Mouse (Mus musculus) neutrophil, adult 5-6 weeks (primary cell): ENCODE data around the gene Tbl3. TPM values are rescaled to one million over a fixed set of nuclear protein-coding genes. Genes with fewer than 3 reads are reported as not detected.
A peak's percentile ranks its signal among the peaks of the same experiment; 100 is the strongest.
"Not testable (repeated sequence)": the region's sequence is repeated elsewhere in the genome, so short reads cannot be mapped to it uniquely, and the experiment has no call there.

Source experiments
- ATAC-seq: fragments of 151-379, 151-347 bp; 2 replicates; pipeline ENCODE4 v1.8.0; 2017; ENCODE audit warnings: mild to moderate bottlenecking, moderate TSS enrichment; ENCODE audit not compliant: insufficient number of reproducible peaks, poor library complexity, low FRiP score, severe bottlenecking; ENCODE audit errors: extremely low read depth
- total RNA-seq: library from RNA; stranded (forward); fragments of 200-1000 nt; gene quantifications from 2 replicates; pipeline ENCODE4 v1.2.3, GENCODE M21; 2017

Gene Tbl3
- total RNA-seq, 1 experiment from 2014 or later: 10.4 TPM

DNA sequence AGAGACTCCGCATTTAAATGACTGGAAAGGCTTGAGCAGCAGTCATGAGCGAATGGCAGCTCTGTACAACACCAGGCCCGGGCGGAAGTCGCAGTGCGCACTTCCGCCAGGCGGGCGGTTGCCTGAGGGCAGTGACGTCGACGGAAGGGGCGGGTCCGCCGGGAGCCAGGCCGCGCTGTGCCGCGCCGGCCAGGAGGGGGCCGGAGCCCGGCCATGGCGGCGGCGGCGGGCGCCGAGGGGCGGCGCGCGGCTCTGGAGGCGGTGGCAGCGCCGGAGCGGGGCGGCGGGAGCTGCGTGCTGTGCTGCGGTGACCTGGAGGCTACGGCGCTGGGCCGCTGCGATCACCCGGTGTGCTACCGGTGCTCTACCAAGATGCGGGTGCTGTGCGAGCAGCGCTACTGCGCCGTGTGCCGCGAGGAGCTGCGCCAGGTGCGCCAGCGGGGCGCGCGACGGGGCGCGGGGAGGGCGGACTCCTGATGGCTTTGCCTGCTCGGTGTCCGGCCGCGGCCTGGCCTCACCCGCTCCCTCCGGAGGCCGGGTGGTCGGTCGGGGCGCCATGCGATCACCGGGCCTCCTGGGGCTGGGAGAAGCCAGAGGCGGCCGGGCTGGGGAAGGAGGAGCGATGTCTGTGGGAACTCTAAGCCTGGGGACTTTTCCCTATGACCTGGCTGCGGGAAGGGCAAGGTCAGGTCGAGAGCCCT, 37.8 kb downstream of the Tbl3 start, which contains the start of gene Zfp598:
Zfp598 (plus strand) TSS at position 143 of the 701 bp plus-strand sequence.
- ATAC-seq: peak; percentile 91

DNA sequence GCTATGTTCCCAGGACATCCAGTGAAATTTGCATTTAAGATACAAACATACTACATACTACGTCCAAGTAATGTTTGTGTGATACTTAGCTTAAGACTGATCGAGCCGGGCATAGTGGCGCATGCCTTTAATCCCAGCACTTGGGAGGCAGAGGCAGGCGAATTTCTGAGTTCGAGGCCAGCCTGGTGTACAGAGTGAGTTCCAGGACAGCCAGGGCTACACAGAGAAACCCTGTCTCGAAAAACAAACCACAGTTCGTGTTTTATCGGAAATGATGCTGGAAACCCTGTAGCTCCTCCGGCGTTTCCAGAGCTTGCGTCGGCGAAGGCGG, 38.3 kb downstream of the Tbl3 start:
- ATAC-seq: not testable (repeated sequence)

DNA sequence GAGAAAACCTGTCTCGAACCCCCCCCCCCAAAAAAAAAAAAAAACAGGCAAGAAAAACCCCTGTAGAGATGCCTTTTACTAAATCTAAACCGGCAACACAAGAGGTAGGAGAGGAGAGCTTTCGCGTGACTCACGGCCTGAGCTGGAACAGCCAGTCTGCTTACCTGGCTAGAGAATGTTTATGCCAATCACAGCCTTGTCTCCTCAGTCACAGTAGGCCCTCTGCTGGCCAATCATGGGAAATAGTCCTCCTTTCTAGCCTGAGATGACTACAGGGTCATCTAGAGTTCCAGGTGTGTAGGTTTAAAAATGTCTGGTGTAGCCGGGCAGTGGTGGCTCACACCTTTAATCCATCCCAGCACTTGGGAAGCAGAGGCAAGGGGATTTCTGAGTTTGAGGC, 40.0 kb downstream of the Tbl3 start:
- ATAC-seq: peak; percentile 71

DNA sequence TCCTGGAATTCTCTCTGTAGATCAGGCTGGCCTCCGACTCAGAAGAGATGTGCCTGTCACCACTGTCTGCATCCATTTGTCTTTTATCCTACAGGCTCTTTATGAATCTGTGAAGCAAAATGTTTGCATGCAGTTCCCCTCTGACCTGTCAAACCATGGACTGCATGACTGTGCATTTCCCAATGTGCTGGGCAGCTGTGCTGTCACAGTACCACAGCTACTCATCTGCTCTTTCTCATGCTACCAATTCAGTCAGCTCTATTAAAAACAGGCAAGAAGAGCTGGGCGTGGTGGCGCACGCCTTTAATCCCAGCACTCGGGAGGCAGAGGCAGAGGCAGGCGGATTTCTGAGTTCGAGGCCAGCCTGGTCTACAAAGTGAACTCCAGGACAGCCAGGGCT, 40.4 kb downstream of the Tbl3 start:
- ATAC-seq: not testable (repeated sequence)

DNA sequence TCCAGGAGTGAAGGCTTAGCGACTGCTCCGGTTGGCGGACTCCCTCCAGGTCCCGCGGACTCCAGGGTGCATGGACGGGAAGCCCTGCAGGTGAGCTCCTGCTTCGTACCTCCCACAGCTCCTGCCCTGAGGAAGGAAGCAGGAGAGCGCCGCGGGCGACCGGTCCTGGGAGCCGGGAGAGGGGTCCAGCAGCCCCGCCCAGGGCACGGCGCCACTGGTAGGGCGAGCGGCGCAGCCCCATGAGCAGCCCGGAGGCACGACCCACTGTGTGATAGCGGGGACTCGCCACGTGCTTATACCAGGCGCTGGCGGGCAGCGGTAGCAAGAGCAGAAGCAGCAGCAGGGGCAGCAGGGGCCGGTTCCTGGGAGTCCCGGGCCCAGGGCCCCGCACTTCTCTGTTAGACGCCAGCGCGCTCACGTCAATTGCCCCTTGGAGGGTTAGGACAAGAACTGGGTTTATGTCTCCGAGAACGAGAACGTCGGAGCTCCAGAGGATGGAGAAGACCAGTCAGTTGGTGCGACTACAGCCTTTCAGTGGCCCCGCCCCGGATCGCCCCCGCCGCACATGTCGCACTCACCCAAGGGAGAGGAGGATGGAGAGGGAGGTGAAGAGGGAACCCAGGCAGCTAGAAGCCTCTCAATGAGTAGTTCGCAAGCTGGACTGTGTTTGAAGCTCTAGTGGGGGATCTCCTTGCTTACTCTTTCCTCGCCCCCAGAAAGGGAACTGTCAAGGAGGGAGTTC, 49.3 kb downstream of the Tbl3 start, which contains the start of gene Npw:
Npw (minus strand) TSS at position 441 of the 742 bp plus-strand sequence.
- no peak for ATAC-seq

DNA sequence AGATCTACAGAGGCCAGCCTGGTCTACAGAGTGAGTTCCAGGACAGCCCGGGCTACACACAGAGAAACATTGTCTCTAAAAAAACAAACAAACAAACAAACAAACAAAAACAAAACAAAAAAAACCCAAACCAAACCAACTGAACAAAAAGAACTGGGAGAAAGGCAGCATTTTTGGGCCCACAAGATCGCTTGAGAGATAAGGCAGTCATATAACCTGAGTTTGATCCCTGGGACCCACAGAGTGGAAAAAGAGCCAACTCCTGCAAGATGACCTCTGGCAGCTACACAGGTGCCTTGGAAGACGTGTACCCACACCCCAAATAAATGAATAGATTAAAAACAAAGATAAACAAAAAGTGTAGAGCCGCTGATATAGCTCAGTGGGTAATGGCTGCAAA, 52.5 kb downstream of the Tbl3 start:
- no peak for ATAC-seq

DNA sequence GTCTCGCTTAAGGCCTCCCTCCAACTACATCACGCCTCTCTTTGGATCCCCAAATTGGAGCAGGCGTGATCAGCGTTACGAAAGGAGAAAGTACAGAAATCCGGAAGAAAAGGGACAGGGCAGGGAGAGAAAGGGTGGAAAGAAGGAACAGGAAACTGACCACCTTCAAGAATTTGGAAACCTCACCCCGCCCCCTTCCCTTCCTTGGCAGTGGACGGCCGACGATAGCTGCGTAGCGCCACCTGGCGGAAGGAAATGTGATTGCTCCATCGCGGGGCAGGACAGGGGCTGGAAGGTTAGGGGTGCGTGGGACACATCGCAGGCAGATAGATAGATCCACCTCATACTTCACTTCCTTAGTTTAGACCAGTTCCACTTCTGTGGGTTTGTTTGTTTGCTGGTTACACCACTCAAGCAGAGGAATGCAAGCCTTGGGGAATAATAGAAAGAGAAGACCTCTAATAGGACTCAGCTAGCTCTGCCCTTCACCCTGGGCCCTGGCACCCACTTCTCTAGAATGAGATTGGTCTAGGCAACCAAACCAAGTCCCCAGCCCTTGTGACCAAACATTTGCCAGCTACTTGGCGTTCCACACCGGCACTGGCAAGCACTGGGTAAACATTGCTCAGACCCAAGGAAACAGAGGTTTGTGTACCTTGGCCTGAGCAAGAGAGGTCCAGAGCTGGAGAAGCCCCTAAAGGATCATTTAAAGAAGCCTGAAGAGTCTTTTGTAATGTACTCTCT, 53.3 kb downstream of the Tbl3 start:
- ATAC-seq: peak; percentile 77

DNA sequence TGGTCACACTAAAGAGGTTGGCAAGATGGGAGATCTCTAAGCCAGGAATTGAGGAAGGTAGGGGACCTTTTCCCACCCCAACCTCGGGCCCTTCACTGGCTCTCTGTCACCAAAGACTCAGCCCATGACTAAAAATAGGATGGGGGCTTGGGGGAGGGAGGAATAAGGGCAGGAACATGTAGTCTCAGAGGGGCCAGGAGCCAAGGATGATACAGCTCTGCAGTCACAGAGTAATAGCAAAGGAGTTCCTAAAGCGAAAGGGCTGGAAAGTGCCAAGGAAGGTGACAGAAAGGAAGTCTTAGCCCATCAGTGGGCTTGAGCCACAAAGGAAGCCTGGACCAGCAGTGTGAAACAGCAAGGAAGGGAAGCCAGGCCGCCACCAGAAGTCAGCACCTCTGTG, 55.6 kb downstream of the Tbl3 start:
- no peak for ATAC-seq

DNA sequence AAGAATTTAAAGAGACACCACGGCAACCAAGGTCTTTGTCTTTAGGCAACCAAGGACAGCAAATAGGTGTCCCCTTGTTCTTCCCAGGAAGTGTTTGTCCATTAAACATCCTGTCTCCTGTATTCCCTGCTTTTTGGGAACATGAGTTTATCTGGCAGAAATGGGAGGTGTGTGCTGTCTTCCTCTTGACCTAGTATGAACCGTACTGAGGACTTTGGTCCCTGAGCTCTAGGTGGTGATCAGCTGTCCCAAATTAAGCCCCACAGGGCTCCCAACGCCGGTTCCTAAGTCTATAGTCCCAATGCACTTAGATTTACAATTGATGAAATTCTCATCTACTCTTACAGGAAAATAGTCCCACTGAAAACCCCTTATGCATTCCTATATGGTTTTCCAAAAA, 56.7 kb downstream of the Tbl3 start:
- ATAC-seq: no peak

DNA sequence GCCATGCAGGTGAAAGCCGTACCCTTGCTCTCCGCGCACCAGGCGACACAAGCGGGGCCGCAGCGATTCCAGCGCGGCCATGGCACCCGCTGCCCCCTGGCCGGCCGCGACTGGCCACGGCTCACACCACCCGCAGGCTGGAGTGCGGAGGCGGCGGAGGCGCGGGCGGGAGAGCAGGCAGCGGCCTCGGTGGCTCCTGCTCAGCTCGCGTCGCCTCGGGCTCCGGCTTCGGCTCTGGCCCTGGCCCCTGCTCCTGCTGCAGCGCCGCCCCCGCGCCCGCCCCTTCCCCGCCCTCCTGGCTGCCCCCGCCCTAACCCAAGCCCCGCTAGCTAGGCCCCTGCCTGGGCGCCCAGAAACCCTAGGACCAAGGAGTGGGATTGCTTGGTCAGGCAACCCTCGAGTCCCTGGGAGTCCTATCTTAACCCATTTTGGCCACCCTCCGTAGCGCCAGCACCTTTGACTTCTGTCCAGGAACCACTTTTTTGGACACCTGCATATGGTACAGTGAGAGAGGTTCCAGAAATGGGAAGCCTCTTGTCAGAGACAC, 57.3 kb downstream of the Tbl3 start, which contains the start of gene Slc9a3r2:
Slc9a3r2 (minus strand) TSS at position 258 of the 547 bp plus-strand sequence.
- ATAC-seq: no peak

DNA sequence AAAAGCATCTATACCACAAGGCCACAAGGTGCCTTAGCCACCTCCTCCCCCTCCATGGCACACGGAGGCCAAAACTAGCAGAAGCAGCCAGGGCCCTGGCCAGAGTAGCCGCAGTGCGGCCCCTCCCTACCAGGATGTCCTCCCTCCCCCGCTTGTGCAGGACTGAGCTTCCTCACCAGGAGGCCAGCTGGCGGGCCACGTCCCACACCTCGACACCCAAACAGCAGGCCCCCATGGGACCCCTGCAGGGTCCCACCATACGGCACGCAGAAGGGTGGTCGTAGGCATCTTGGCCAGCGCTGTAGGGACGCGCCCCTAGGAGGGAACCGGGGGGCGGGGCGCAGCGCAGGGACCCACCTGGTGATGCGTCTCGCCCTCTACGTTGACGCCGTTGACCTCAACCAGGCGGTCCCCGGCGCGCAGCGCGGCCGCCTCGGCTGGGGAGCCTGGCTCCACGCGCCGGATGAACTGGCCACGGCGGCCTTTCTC, 57.8 kb downstream of the Tbl3 start:
- peak; percentile 7; the same call in 1 of the 2 replicates for ATAC-seq

DNA sequence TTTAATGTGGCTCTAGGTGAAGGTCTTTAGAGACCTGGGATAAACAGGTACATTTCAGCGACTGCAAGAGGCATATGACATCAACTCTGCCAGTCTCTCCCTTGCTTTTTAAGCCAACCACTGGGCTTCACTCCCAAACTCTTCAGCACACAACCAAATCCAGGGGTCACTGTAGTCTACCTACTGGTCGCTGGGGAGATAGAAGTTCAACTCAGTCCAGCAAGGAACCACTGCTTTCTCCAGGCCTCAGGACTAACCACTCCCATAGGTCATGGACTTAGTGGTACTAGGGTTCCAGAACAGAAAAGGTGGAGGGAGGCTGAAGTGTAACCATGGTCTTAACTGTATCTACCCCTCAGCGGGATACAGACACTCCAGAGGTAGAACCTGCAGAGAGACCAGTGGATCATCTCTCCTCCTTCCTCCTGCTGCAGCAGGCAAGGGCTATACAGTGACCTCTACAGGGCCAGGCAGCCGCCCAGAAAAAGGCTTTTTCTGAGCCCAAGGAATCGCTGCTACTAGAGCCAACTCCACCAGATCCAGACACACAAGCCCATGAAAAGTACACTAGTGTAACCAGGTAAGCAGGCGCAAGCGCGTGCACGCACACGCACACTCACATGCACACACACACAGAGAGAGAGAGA, 58.6 kb downstream of the Tbl3 start:
- no peak for ATAC-seq

Other genes with a start within 250 kb of the Tbl3 start
- gene E4f1, start 237.3 kb downstream of the Tbl3 start, total RNA-seq: 61.6 and 65.3 TPM in 2 replicates
- gene Pgp, start 237.3 kb downstream of the Tbl3 start, total RNA-seq: 8.7 and 8.8 TPM in 2 replicates
- not detected in 2 replicates for gene Bricd5, start 233.8 kb downstream of the Tbl3 start, total RNA-seq
- gene Mlst8, start 228.6 kb downstream of the Tbl3 start, total RNA-seq: 12.2 and 17.8 TPM in 2 replicates
- not detected in 2 replicates for gene Caskin1, start 219.1 kb downstream of the Tbl3 start, total RNA-seq
- 107 and 118 TPM in 2 replicates for gene Traf7, start 179.7 kb downstream of the Tbl3 start, total RNA-seq
- 2.0 TPM in 1 of 2 replicates, not detected in the other for gene Rab26, start 173.4 kb downstream of the Tbl3 start, total RNA-seq
- gene Pkd1, start 157.8 kb downstream of the Tbl3 start, total RNA-seq: 23.3 and 27.6 TPM in 2 replicates
- gene Tsc2, start 75.0 kb downstream of the Tbl3 start, total RNA-seq: 48.2 and 53.8 TPM in 2 replicates
- 2.4 and 4.5 TPM in 2 replicates for gene Nthl1, start 75.0 kb downstream of the Tbl3 start, total RNA-seq
- gene Slc9a3r2, start 57.3 kb downstream of the Tbl3 start, total RNA-seq: 0.37 and 0.58 TPM in 2 replicates
- not detected in 2 replicates for gene Npw, start 49.2 kb downstream of the Tbl3 start, total RNA-seq
- gene Zfp598, start 38.0 kb downstream of the Tbl3 start, total RNA-seq: 17.6 and 21.4 TPM in 2 replicates
- gene Syngr3, start 17.7 kb downstream of the Tbl3 start, total RNA-seq: 0.25 TPM in 1 of 2 replicates, not detected in the other
- gene Gfer, start 11.5 kb downstream of the Tbl3 start, total RNA-seq: 17.1 and 23.3 TPM in 2 replicates
- 0.86 and 1.6 TPM in 2 replicates for gene Noxo1, start 11.4 kb downstream of the Tbl3 start, total RNA-seq
- gene Rnf151, start 10.4 kb upstream of the Tbl3 start, total RNA-seq: 0.86 TPM in 1 of 2 replicates, not detected in the other
- 574 and 580 TPM in 2 replicates for gene Rps2, start 10.5 kb upstream of the Tbl3 start, total RNA-seq
- 107 and 119 TPM in 2 replicates for gene Ndufb10, start 16.8 kb upstream of the Tbl3 start, total RNA-seq
- gene Rpl3l, start 20.2 kb upstream of the Tbl3 start, total RNA-seq: 1.5 and 4.0 TPM in 2 replicates
- gene Msrb1, start 29.0 kb upstream of the Tbl3 start, total RNA-seq: 818 and 923 TPM in 2 replicates
- gene Hs3st6, start 45.3 kb upstream of the Tbl3 start, total RNA-seq: 0.58 TPM in 1 of 2 replicates, not detected in the other
- gene Meiob, start 96.6 kb upstream of the Tbl3 start, total RNA-seq: not detected in 2 replicates
- gene Hagh, start 132.5 kb upstream of the Tbl3 start, total RNA-seq: 17.9 and 28.0 TPM in 2 replicates
- gene Fahd1, start 142.7 kb upstream of the Tbl3 start, total RNA-seq: 2.9 and 4.0 TPM in 2 replicates
- not detected in 2 replicates for gene Igfals, start 158.3 kb upstream of the Tbl3 start, total RNA-seq
- 26.3 and 32.4 TPM in 2 replicates for gene Nubp2, start 178.7 kb upstream of the Tbl3 start, total RNA-seq
- 19.7 and 24.6 TPM in 2 replicates for gene Spsb3, start 179.0 kb upstream of the Tbl3 start, total RNA-seq
- gene Eme2, start 187.4 kb upstream of the Tbl3 start, total RNA-seq: 26.3 and 30.2 TPM in 2 replicates
- gene Mrps34, start 187.5 kb upstream of the Tbl3 start, total RNA-seq: 9.4 and 15.3 TPM in 2 replicates
- 26.1 and 34.3 TPM in 2 replicates for gene Nme3, start 188.8 kb upstream of the Tbl3 start, total RNA-seq
- 115 and 127 TPM in 2 replicates for gene Mapk8ip3, start 229.3 kb upstream of the Tbl3 start, total RNA-seq